Mouse (Mus musculus) CD4-positive, CD25-positive, alpha-beta regulatory T cell, adult 2 months (primary cell): Measurements from ENCODE around the gene Cldnd2.
A peak's percentile ranks its signal among the peaks of the same experiment; 100 is the strongest.

Experiments
- DNase-seq: peaks from one replicate; pipeline ENCODE4 v3.0.0-alpha.2; 2012; ENCODE audit warnings: low read depth, low spot score

The Cldnd2 gene

DNA sequence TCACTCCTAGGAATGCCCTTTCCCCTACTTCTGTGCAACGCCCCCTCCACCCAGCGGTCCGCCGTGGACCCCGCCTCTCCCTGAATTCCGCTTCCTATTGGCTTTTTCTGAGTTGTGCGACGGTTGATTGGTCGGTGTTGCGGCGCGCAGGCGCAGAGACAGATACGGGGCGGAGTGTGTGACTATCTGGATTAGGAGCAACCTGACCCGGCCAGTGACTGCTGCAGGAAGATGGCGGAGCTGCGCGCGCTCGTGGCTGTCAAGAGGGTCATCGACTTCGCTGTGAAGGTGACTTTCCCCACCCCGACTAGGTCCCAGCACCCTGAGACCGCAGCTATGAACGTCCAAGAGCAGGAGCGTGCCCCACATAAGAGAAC is 3.3 kb downstream of the Cldnd2 start, which contains the start of the genes Etfb and Gm45233:
Gene Etfb (plus strand): TSS at position 167 of the 377 bp plus-strand sequence.
Gene Gm45233 (plus strand): TSS at position 212 of the 377 bp plus-strand sequence.
- DNase-seq, result peak; percentile 95

GRCm38 (mm10) chr7:43447801-43448200 is 7.2 kb downstream of the Cldnd2 start:
- DNase-seq, result no peak

DNA sequence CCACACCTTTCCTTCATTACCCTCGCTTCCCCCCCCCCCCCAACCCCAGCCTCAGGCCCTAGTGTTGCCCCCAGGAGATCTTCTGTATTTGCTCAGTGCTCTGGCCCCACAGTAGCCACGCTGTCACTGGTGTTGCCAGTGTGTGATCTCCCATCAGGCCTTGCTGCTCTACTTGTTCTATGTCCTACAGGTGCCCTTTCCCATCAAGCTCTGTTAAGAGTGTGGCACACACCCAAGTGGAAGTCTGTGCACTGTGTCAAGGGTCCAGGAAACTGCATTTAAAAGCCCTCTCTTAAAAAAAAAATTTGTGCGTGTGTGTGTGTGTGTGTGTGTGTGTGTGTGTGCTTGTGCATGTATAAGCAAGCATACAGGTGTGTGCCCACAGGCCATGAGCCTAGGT is 7.7 kb downstream of the Cldnd2 start:
- no peak for DNase-seq

DNA sequence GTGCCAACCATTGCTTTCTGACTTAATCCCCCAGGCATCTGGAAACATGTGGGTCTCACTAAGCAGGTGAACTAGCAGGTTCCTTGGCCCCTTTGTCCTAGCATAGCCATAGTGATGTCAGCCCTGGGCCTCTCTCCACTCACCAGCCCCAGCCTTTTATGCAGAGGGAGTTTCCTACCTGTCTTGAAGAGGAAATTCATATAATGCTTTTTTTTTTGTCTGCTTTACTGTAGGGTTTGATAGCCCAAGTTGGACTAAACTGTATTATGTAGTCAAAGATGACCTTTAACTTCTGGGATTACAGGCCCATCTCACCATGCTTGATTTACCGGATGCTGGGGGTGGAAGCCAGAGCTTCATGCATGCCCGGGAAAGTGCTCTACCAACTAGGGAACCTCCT is 9.2 kb downstream of the Cldnd2 start:
- DNase-seq, result no peak

- DNase-seq, result no peak
Measured at GRCm38 (mm10) chr7:43451726-43452125, 11.1 kb downstream of the Cldnd2 start.

- peak; percentile 47 for DNase-seq
Measured at GRCm38 (mm10) chr7:43452609-43453008, 12.0 kb downstream of the Cldnd2 start.

GRCm38 (mm10) chr7:43453599-43454355 is 13.2 kb downstream of the Cldnd2 start:
- DNase-seq, result no peak

- no peak for DNase-seq
Measured at GRCm38 (mm10) chr7:43454371-43454770, 13.8 kb downstream of the Cldnd2 start.

GRCm38 (mm10) chr7:43462851-43463250 is 22.3 kb downstream of the Cldnd2 start, which contains the start of gene Vsig10l:
TSS of gene Vsig10l (plus strand) at chr7:43463151.
- no peak for DNase-seq

GRCm38 (mm10) chr7:43463976-43464375 is 23.4 kb downstream of the Cldnd2 start:
- DNase-seq, result no peak

GRCm38 (mm10) chr7:43464864-43465343 is 24.3 kb downstream of the Cldnd2 start:
- peak; percentile 47 for DNase-seq

- DNase-seq, result peak; percentile 95
Measured at GRCm38 (mm10) chr7:43465344-43466098, 24.9 kb downstream of the Cldnd2 start.

GRCm38 (mm10) chr7:43466099-43466694 is 25.6 kb downstream of the Cldnd2 start:
- peak; percentile 94 for DNase-seq

DNA sequence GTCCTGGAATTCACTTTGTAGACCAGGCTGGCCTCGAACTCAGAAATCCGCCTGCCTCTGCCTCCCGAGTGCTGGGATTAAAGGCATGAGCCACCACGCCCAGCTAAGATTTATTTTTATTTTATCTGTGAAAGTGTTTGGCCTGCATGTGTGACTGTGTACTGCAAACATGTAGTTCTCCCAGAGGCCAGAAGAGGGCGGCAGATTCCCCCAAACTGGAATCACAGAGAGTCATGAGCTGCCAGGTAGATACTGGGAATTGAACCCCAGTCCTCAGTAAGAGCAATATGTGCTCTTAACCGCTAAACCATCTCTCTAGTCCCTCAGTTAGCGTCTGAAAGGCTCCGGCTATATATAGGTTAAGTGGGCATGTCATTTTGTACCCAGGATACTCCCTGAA is 29.8 kb downstream of the Cldnd2 start:
- peak; percentile 78 for DNase-seq

DNA sequence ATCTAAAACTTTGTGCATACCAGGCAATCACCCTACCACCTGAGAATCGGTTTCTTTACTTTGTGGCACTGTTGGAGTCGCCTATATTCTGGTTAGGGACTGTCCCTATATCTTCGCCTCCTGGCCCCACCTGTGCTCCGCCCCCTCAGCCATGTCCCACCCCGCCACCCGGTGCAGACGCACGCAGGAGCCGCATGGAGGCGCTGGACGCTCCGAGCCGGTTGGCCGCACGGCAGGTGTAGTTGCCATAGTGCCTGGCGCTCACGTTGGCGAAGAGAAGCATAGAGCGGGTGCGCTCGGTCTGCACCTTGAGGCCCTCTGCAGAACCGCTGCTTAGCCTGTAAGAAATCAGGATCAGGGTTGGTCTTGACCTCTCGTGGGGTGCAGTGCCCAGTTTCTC is 35.1 kb downstream of the Cldnd2 start:
- DNase-seq, result peak; percentile 81

- DNase-seq, result no peak
Measured at GRCm38 (mm10) chr7:43476376-43476775, 35.8 kb downstream of the Cldnd2 start.

DNA sequence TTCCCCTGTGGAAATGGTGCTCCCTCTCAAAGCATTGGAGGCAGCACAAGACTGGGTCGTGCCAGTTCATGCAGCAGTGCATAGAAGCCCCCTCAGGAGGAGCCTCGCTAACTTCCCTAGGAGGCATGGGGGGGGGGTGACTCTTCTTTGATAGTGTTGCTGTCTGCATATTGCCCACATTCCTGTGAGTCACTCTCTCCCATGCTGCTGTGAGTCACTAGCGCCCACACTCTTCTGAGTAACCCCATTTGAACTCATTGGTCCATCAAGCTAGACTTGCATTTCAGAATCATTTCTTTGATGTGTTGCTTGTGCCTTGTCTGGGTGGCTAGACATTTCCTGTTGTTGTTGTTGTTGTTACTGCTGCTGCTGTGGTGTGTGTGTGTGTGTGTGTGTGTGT is 40.6 kb downstream of the Cldnd2 start:
- peak; percentile 70 for DNase-seq

GRCm38 (mm10) chr7:43482090-43482716 is 41.6 kb downstream of the Cldnd2 start:
- no peak for DNase-seq

DNA sequence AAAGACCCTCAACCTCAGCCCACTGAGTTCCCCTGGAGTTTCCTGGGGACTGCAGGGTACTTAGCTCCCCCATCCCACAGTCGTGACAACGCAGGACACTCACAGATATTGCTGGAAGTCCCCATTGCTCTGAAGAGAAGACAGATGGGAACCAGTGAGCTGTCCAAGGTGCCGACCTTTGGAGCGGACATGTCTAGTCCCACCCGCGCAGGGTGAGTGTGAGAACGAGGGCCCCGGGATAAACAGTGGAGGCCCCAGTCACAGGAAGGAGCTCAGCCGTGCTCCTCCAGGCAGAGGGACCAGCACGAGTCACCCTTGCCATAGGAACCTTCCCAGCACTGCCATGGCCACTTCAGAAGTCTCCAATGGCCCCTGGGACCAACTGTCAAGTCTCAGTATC is 42.7 kb downstream of the Cldnd2 start:
- DNase-seq, result no peak

- no peak for DNase-seq
Measured at GRCm38 (mm10) chr7:43488646-43489045, 48.1 kb downstream of the Cldnd2 start.

- no peak for DNase-seq
Measured at GRCm38 (mm10) chr7:43489631-43490125, 49.1 kb downstream of the Cldnd2 start, which contains the start of gene Iglon5. TSS of gene Iglon5 (minus strand) at chr7:43490075.
